Mouse (Mus musculus) midbrain, embryonic 15.5 days (tissue): ENCODE measurements around the gene Catspere2. TPM values are rescaled to one million over a fixed set of nuclear protein-coding genes. Genes with fewer than 3 reads are reported as not detected.
A peak's percentile ranks its signal among the peaks of the same experiment; 100 is the strongest.
"Not testable (repeated sequence)": the region's sequence is repeated elsewhere in the genome, so short reads cannot be mapped to it uniquely, and the experiment has no call there.

Experiments used
- ATAC-seq: fragments of 200-750 bp; cut with Nextera tagmentation; replicated peaks from 2 replicates; pipeline ENCODE4 v1.8.0; 2017; ENCODE audit warnings: moderate TSS enrichment
- H3K27ac ChIP-seq: fragments of 300-500 bp; sonication (generic); 2 replicates; pipeline ENCODE4 v1.5.1; 2015; ENCODE audit warnings: mild to moderate bottlenecking, inconsistent platforms
- H3K27me3 ChIP-seq: fragments of 300-500 bp; sonication (generic); replicated peaks from 2 replicates; pipeline ENCODE4 v1.6.1; 2015; ENCODE audit warnings: inconsistent platforms
- H3K36me3 ChIP-seq: fragments of 300-500 bp; sonication (generic); replicated peaks from 2 replicates; pipeline ENCODE4 v1.6.1; 2015; ENCODE audit warnings: inconsistent platforms
- H3K4me1 ChIP-seq: fragments of 300-500 bp; sonication (generic); 2 replicates; pipeline ENCODE4 v1.6.1; 2015; ENCODE audit warnings: inconsistent platforms
- H3K4me2 ChIP-seq: fragments of 300-500 bp; sonication (generic); 2 replicates; pipeline ENCODE4 v1.6.1; 2015; ENCODE audit warnings: inconsistent platforms, mild to moderate bottlenecking, moderate library complexity
- H3K4me3 ChIP-seq: fragments of 300-500 bp; sonication (generic); 2 replicates; pipeline ENCODE4 v1.5.1; 2015; ENCODE audit warnings: mild to moderate bottlenecking, inconsistent platforms
- H3K9ac ChIP-seq: fragments of 300-500 bp; sonication (generic); 2 replicates; pipeline ENCODE4 v1.6.1; 2015; ENCODE audit warnings: mild to moderate bottlenecking, inconsistent platforms
- H3K9me3 ChIP-seq: fragments of 300-500 bp; sonication (generic); 2 replicates; pipeline ENCODE4 v1.6.1; 2016; ENCODE audit warnings: inconsistent platforms
- WGBS: fragments of 180-500 bp; shearing (Covaris S2); methylation state at CpG from one replicate; pipeline ENCODE4 v1.1.7; 2015; ENCODE audit warnings: mixed read lengths; 5-methylcytosine and 5-hydroxymethylcytosine counted together
- polyA plus RNA-seq: library from polyadenylated mRNA; unstranded; fragments of >200 nt; fragmentation: Nextera tagmentation; extraction: Ambion mirVana; gene quantifications from 2 replicates; pipeline ENCODE4 v1.2.1, GENCODE M21; 2015

The Catspere2 gene
- polyA plus RNA-seq, 1 experiment from 2014 or later = 0.41 TPM

DNA sequence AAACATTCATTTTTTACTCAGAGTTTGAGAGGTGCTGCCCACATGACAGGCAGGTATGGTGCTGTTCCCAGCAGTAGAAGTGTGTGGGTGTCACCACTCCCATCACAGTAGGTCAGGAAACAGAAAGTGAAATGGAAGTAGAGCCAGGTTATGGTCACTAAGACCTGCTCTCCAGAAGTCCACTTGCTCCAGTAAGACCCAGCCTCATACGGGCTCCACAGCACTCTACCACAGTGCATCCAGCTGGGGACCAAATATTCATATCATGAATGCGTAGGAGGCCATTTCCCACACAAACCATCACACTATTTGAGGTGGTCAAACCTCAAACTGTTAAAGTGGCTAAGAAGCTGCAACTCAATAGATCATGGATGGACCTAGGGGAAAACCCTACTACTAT is 199.0 kb downstream of the Catspere2 start:
- no peak for ATAC-seq

GRCm38 (mm10) chr1:178185591-178185990 is 202.4 kb downstream of the Catspere2 start:
- H3K27me3 ChIP-seq = no peaks in the 10 kb centered on the region
- ATAC-seq = no peak
- H3K4me3 ChIP-seq = no peak overlapping the region
- H3K9ac ChIP-seq = no peak overlapping the region
- no peaks in the 10 kb centered on the region for H3K36me3 ChIP-seq
- no peak overlapping the region for H3K4me2 ChIP-seq
- no peaks in the 10 kb centered on the region for H3K9me3 ChIP-seq
- H3K27ac ChIP-seq = no peak overlapping the region
- peaks cover 10% of the 10 kb centered on the region for H3K4me1 ChIP-seq

More for the DNA sequence above, 199.0 kb downstream of the Catspere2 start:
- Histone ChIP-seq H3K4me2 (no peak overlapping the region), H3K36me3 (no peaks in the 10 kb centered on the region), H3K27ac (no peak overlapping the region), H3K9ac (no peak overlapping the region), H3K4me3 (no peak overlapping the region), H3K9me3 (no peaks in the 10 kb centered on the region), H3K4me1 (no peaks in the 10 kb centered on the region; the same call in 1 of the 2 replicates), H3K27me3 (no peaks in the 10 kb centered on the region)
- WGBS = 88% methylated on average over 2 of the region's 2 CpGs

- Histone ChIP-seq H3K27ac (peak within 1 kb of the TSS; percentile 84), H3K4me2 (peak within 1 kb of the TSS; percentile 69), H3K9ac (peak within 1 kb of the TSS; percentile 68), H3K4me3 (peak within 1 kb of the TSS; percentile 76)
- not testable (repeated sequence) for H3K9me3 ChIP-seq, H3K27me3 ChIP-seq, H3K4me1 ChIP-seq, H3K36me3 ChIP-seq
- peak; percentile 99 for ATAC-seq
- WGBS = under 1% methylated on average over 37 of the region's 37 CpGs
These were observed 204.1 kb downstream of the Catspere2 start, which contains the start of gene Desi2 for GRCm38 (mm10) chr1:178187216-178187791. Desi2 (plus strand) TSS chr1:178187417.

GRCm38 (mm10) chr1:178187810-178188209 is 204.6 kb downstream of the Catspere2 start:
- H3K9ac ChIP-seq = peak overlapping the region; percentile 68
- H3K4me2 ChIP-seq = peak overlapping the region; percentile 41
- H3K9me3 ChIP-seq, H3K4me1 ChIP-seq, H3K27me3 ChIP-seq, H3K36me3 ChIP-seq: not testable (repeated sequence)
- under 1% methylated on average over 26 of the region's 38 CpGs for WGBS
- peak; percentile 67 for ATAC-seq
- peak overlapping the region; percentile 84 for H3K27ac ChIP-seq
- H3K4me3 ChIP-seq = peak overlapping the region; percentile 76

GRCm38 (mm10) chr1:178188386-178188785 is 205.2 kb downstream of the Catspere2 start:
- Histone ChIP-seq H3K27ac (no peak overlapping the region), H3K4me1 (peaks cover 10% of the 10 kb centered on the region), H3K27me3 (no peaks in the 10 kb centered on the region), H3K9me3 (no peaks in the 10 kb centered on the region), H3K4me3 (peak overlapping the region; percentile 39), H3K4me2 (peak overlapping the region; percentile 69), H3K9ac (peak overlapping the region; percentile 28), H3K36me3 (no peaks in the 10 kb centered on the region)
- ATAC-seq = no peak
- WGBS = 9% methylated on average over 13 of the region's 13 CpGs

DNA sequence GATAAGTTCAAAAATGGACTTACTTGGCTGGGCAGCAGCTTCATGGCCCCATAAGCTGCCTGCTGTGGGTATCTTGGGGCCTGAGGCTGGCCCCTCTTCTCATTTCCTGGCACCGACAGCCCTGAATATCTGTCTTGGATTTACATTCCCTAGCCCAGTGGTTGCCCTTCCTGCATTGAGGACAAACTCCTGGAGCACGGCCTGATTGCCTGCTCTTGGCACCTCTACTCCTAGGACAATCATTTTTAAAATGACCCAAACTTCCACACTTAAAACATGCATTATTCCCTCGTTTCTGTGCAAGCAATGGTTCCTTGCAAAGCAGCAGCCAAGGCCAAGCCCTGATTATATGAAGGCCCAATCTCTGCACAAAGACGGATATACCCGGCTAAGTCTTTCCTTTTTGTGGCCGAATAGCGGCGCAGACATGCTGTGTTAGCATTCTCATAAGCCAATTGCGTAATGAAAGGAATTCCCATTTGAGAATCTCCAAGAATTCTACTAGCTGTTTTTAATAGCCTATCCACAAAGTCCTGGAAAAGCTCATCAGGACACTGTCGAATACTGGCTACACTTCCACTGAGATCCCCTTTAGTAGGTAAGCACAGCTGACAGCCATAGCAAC is 222.6 kb downstream of the Catspere2 start:
- Histone ChIP-seq H3K4me1 (no peaks in the 10 kb centered on the region), H3K4me3 (no peak overlapping the region), H3K9ac (no peak overlapping the region), H3K27ac (no peak overlapping the region), H3K9me3 (no peaks in the 10 kb centered on the region), H3K4me2 (no peak overlapping the region), H3K36me3 (no peaks in the 10 kb centered on the region), H3K27me3 (no peaks in the 10 kb centered on the region)
- 84% methylated on average over 10 of the region's 10 CpGs for WGBS
- ATAC-seq = no peak

GRCm38 (mm10) chr1:178207856-178208255 is 224.6 kb downstream of the Catspere2 start:
- not testable (repeated sequence) for H3K9me3 ChIP-seq, ATAC-seq, H3K9ac ChIP-seq, H3K4me2 ChIP-seq, H3K36me3 ChIP-seq, H3K27ac ChIP-seq, H3K4me1 ChIP-seq, H3K4me3 ChIP-seq, H3K27me3 ChIP-seq
- WGBS = 82% methylated on average over 4 of the region's 4 CpGs

- Histone ChIP-seq H3K4me2 (no peak overlapping the region), H3K9ac (no peak overlapping the region)
These were observed 226.7 kb downstream of the Catspere2 start for GRCm38 (mm10) chr1:178209966-178210365.

DNA sequence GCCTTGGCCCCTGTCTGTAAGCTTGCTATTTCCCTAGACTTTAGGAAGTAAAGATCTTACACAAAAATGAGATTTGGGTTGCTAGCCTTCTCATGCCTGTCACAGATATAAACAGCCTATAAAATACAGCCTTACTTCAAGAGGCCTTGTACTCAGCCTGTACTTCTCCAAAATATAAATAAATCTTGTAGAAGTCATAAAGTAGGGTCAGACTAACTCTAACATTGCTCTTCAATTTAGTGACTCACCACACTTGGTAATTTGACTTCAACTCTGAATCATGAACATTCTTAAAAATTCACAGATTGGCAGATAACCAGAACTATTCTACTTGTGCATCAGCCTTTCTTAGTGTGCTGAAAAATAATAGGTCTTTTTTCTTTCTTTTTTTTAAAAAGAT is 233.9 kb downstream of the Catspere2 start:
- H3K9me3 ChIP-seq = no peaks in the 10 kb centered on the region
- no peaks in the 10 kb centered on the region for H3K27me3 ChIP-seq
- no peaks in the 10 kb centered on the region for H3K4me1 ChIP-seq
- no peak overlapping the region for H3K9ac ChIP-seq
- no peak overlapping the region for H3K4me2 ChIP-seq
- no peak overlapping the region for H3K4me3 ChIP-seq
- no peak for ATAC-seq
- H3K36me3 ChIP-seq = no peaks in the 10 kb centered on the region
- no peak overlapping the region for H3K27ac ChIP-seq

More at GRCm38 (mm10) chr1:178209966-178210365, 226.7 kb downstream of the Catspere2 start:
- no peaks in the 10 kb centered on the region for H3K36me3 ChIP-seq
- H3K27ac ChIP-seq = no peak overlapping the region
- H3K9me3 ChIP-seq = no peaks in the 10 kb centered on the region
- no peak overlapping the region for H3K4me3 ChIP-seq
- no peaks in the 10 kb centered on the region for H3K27me3 ChIP-seq
- no peaks in the 10 kb centered on the region for H3K4me1 ChIP-seq
- ATAC-seq = no peak

DNA sequence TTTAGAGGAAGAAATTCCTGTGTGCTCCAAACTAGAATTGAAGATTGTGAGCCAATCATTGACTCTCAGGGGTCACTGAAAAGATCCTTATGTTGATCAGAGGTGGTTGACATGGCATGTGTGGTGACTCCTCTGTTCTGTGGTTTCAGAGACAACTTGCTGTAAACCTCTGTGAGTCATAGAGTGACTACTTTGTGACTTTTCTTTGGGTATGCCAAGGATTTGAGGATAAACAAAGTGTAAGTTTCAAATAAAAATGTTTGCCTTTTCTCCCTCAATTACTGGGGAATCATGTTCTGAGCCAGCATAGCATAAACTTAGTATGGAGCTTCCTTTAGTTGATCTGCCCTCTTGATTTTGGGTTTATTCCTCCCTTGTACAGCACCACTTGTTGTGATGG is 235.1 kb downstream of the Catspere2 start:
- Histone ChIP-seq H3K9ac (no peak overlapping the region), H3K27me3 (no peaks in the 10 kb centered on the region), H3K9me3 (no peaks in the 10 kb centered on the region), H3K4me2 (no peak overlapping the region), H3K4me3 (no peak overlapping the region), H3K36me3 (no peaks in the 10 kb centered on the region), H3K27ac (no peak overlapping the region), H3K4me1 (no peaks in the 10 kb centered on the region)
- no peak for ATAC-seq

DNA sequence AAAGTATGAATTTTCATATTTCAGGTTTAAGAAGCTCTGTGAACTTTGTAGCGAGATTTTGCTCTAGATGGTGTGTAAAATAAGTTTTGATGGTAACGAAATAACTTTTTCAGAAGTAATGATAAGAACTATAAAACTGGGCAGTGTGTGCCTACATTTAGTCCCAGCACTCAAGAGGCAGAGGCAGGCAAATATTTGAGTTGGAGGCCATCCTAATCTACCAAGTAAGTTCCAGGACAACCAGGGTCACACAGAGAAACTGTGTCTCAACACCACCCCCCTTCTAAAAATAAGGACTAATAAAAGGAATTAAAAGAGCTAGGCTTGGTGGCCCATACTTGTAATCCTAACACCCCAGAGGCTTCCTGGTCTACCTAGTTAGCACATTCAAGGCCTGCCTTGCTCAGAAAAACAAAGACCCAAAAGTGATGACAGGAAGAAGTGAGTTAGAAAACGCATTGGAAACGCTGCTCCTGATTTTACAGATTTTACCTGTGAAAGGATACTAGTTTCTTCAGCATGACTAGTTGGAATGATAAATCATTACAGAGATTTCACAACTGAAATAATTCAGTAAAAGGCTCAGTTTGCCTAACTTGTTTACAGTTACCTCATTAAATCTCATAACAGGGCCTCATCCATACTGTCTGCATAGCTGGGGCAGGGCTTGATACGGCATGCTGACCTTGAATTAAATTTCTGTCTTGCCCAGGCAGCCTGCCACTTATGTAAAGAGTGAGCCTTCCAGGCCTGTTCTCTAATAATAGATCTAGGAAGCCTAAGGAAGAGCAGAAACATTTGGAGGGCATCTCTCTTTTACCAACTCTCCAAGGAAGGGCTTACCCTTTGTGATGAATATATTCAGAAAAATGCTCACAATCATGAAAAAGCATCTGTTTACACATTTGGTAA is 236.2 kb downstream of the Catspere2 start:
- Histone ChIP-seq H3K4me1 (no peaks in the 10 kb centered on the region), H3K4me3 (no peak overlapping the region), H3K36me3 (no peaks in the 10 kb centered on the region), H3K9me3 (0 out of 2 replicates have a peak, but pooled peaks cover under 1% of the 10 kb centered on the region), H3K4me2 (no peak overlapping the region), H3K27ac (no peak overlapping the region), H3K9ac (no peak overlapping the region), H3K27me3 (no peaks in the 10 kb centered on the region)
- ATAC-seq = no peak
- 87% methylated on average over 5 of the region's 5 CpGs for WGBS
